Mouse (Mus musculus) small intestine, adult 2 months (tissue): ENCODE results near the gene Cep41. TPM values are rescaled to one million over a fixed set of nuclear protein-coding genes. Genes with fewer than 3 reads are reported as not detected.

Experiments
- H3K27ac ChIP-seq: fragments of 200-500 bp; 2 replicates; pipeline ENCODE4 v1.5.1; 2012; ENCODE audit warnings: low read depth, low read length, control low read depth, inconsistent platforms; ENCODE audit not compliant: insufficient read depth
- H3K27me3 ChIP-seq: fragments of 200-500 bp; 2 replicates; pipeline ENCODE4 v1.6.1; 2012; ENCODE audit warnings: mild to moderate bottlenecking, moderate library complexity, low read length, inconsistent platforms; ENCODE audit not compliant: control insufficient read depth, insufficient read depth
- H3K36me3 ChIP-seq: fragments of 200-500 bp; 2 replicates; pipeline ENCODE4 v1.6.1; 2012; ENCODE audit warnings: mild to moderate bottlenecking, low read length, control low read depth, inconsistent platforms; ENCODE audit not compliant: control insufficient read depth, insufficient read depth
- H3K4me1 ChIP-seq: fragments of 200-500 bp; 2 replicates; pipeline ENCODE4 v1.6.1; 2012; ENCODE audit warnings: low read length, inconsistent platforms, mixed read lengths; ENCODE audit not compliant: control insufficient read depth, insufficient read depth, insufficient read length
- H3K4me3 ChIP-seq: fragments of 200-500 bp; 2 replicates; pipeline ENCODE4 v1.5.1; 2012; ENCODE audit warnings: low read depth, mild to moderate bottlenecking, control low read depth, inconsistent platforms, low read length, moderate library complexity
- CTCF ChIP-seq: fragments of 200-500 bp; IDR thresholded peaks from 2 replicates; pipeline ENCODE4 v1.5.1; 2012; ENCODE audit warnings: low read depth, mild to moderate bottlenecking, control low read depth, inconsistent platforms, low read length, moderate library complexity, mixed read lengths; ENCODE audit not compliant: insufficient replicate concordance, insufficient read length; ENCODE audit errors: extremely low read depth
- POLR2A ChIP-seq: fragments of 200-500 bp; IDR thresholded peaks from 2 replicates; pipeline ENCODE4 v1.6.1; 2012; ENCODE audit warnings: low read depth, mild to moderate bottlenecking, control low read depth, inconsistent platforms, low read length, moderate library complexity
- WGBS: fragments of 180-500 bp; shearing (Covaris S2); methylation state at CpG from one replicate; pipeline ENCODE4 v1.1.7; 2018; 5-methylcytosine and 5-hydroxymethylcytosine counted together
- polyA plus RNA-seq: library from polyadenylated mRNA; depleted of rRNA; stranded (reverse); fragments of >200 nt; gene quantifications from 2 replicates; pipeline ENCODE4 v1.2.3, GENCODE M21; 2012

The Cep41 gene
- polyA plus RNA-seq, 1 experiment: 0.99 TPM

- Histone ChIP-seq H3K4me1 (peaks cover 8% of the 10 kb centered on the region; the same call in 1 of the 2 replicates), H3K4me3 (no peak overlapping the region), H3K27ac (no peak overlapping the region), H3K27me3 (no peaks in the 10 kb centered on the region), H3K36me3 (no peaks in the 10 kb centered on the region)
- TF ChIP-seq CTCF (no peak), POLR2A (no peak)
- WGBS: 42% methylated on average over 12 of the region's 12 CpGs
These were observed 49.7 kb downstream of the Cep41 start for GRCm38 (mm10) chr6:30643694-30644460.

GRCm38 (mm10) chr6:30638674-30639268 lies 54.8 kb downstream of the Cep41 start, which contains the start of gene Cpa1:
Gene Cpa1 (plus strand): TSS chr6:30639218.
- no peak within 1 kb of the TSS for H3K27ac ChIP-seq
- no peak for TF ChIP-seq POLR2A
- no peak for TF ChIP-seq CTCF
- no peak within 1 kb of the TSS for H3K4me3 ChIP-seq
- peaks cover 3% of the 10 kb centered on the region; the same call in 1 of the 2 replicates for H3K4me1 ChIP-seq
- no peaks in the 10 kb centered on the region for H3K36me3 ChIP-seq
- H3K27me3 ChIP-seq: no peaks in the 10 kb centered on the region
- WGBS: 31% methylated on average over 5 of the region's 5 CpGs

GRCm38 (mm10) chr6:30636186-30636842 lies 57.2 kb downstream of the Cep41 start:
- Histone ChIP-seq H3K36me3 (no peaks in the 10 kb centered on the region), H3K27me3 (no peaks in the 10 kb centered on the region), H3K4me3 (no peak overlapping the region), H3K4me1 (no peaks in the 10 kb centered on the region), H3K27ac (no peak overlapping the region)
- TF ChIP-seq POLR2A (no peak), CTCF (no peak)
- 64% methylated on average over 4 of the region's 4 CpGs for WGBS

GRCm38 (mm10) chr6:30635361-30635862 lies 58.1 kb downstream of the Cep41 start:
- no peaks in the 10 kb centered on the region for H3K36me3 ChIP-seq
- no peak overlapping the region for H3K27ac ChIP-seq
- no peak overlapping the region for H3K4me3 ChIP-seq
- WGBS: 46% methylated on average over 8 of the region's 8 CpGs
- no peaks in the 10 kb centered on the region for H3K27me3 ChIP-seq
- TF ChIP-seq POLR2A: no peak
- TF ChIP-seq CTCF: no peak
- H3K4me1 ChIP-seq: no peaks in the 10 kb centered on the region

GRCm38 (mm10) chr6:30629989-30630388 lies 63.6 kb downstream of the Cep41 start:
- no peaks in the 10 kb centered on the region for H3K36me3 ChIP-seq
- H3K4me1 ChIP-seq: no peaks in the 10 kb centered on the region
- H3K4me3 ChIP-seq: no peak overlapping the region
- no peaks in the 10 kb centered on the region for H3K27me3 ChIP-seq
- TF ChIP-seq POLR2A (no peak), CTCF (no peak)
- H3K27ac ChIP-seq: no peak overlapping the region
- WGBS: 37% methylated on average over 1 of the region's 1 CpGs

GRCm38 (mm10) chr6:30628152-30628551 lies 65.4 kb downstream of the Cep41 start:
- Histone ChIP-seq H3K27me3 (no peaks in the 10 kb centered on the region), H3K27ac (no peak overlapping the region), H3K36me3 (no peaks in the 10 kb centered on the region), H3K4me1 (no peaks in the 10 kb centered on the region), H3K4me3 (no peak overlapping the region)
- TF ChIP-seq CTCF: no peak
- no peak for TF ChIP-seq POLR2A
- WGBS: 70% methylated on average over 6 of the region's 6 CpGs

- Histone ChIP-seq H3K36me3 (no peaks in the 10 kb centered on the region), H3K4me1 (no peaks in the 10 kb centered on the region), H3K27me3 (no peaks in the 10 kb centered on the region), H3K27ac (no peak overlapping the region), H3K4me3 (no peak overlapping the region)
- TF ChIP-seq POLR2A: no peak
- no peak for TF ChIP-seq CTCF
- 79% methylated on average over 9 of the region's 9 CpGs for WGBS
These were observed 68.8 kb downstream of the Cep41 start for GRCm38 (mm10) chr6:30624763-30625162.
